Mouse (Mus musculus) G1E-ER4 (cell line): ENCODE results near the gene Rev1. TPM values are rescaled to one million over a fixed set of nuclear protein-coding genes. Genes with fewer than 3 reads are reported as not detected.

Experiments
- GATA1 ChIP-seq: IDR thresholded peaks from one replicate; pipeline ENCODE4 v1.8.0; 2012; ENCODE audit warnings: low read length, inconsistent platforms
- polyA plus RNA-seq: library from polyadenylated mRNA; stranded (reverse); fragments of >175 nt; gene quantifications from 2 replicates; pipeline ENCODE4 v1.2.3, GENCODE M21; 2012

Gene Rev1
- polyA plus RNA-seq, 1 experiment = 24.8 TPM

GRCm38 (mm10) chr1:38011647-38012046 is 118.0 kb downstream of the Rev1 start:
- TF ChIP-seq GATA1 = peak; percentile 62

- no peak for TF ChIP-seq GATA1
These were observed 122.9 kb downstream of the Rev1 start for GRCm38 (mm10) chr1:38006741-38007140.

- TF ChIP-seq GATA1 = peak; percentile 19
These were observed 126.6 kb downstream of the Rev1 start for GRCm38 (mm10) chr1:38003046-38003445.

Other genes with a start within 250 kb of the Rev1 start
- gene Mitd1, start 239.4 kb downstream of the Rev1 start, polyA plus RNA-seq = 4.4 and 9.5 TPM in 2 replicates
- 49.9 and 63.3 TPM in 2 replicates for gene Mrpl30, start 239.3 kb downstream of the Rev1 start, polyA plus RNA-seq
- gene Lyg2, start 213.3 kb downstream of the Rev1 start, polyA plus RNA-seq = not detected in 2 replicates
- gene Lyg1, start 172.0 kb downstream of the Rev1 start, polyA plus RNA-seq = not detected in 2 replicates
- gene Txndc9, start 131.9 kb downstream of the Rev1 start, polyA plus RNA-seq = 2.7 and 2.8 TPM in 2 replicates
- 81.2 and 95.2 TPM in 2 replicates for gene Eif5b, start 131.8 kb downstream of the Rev1 start, polyA plus RNA-seq